Mouse (Mus musculus) embryo, embryonic 9.5 days (tissue): Measurements from ENCODE around the gene I0C0044D17Rik.

Experiments used
- DNase-seq: peaks from one replicate; pipeline ENCODE4 v3.0.0-alpha.2; 2017; ENCODE audit errors: extremely low spot score

I0C0044D17Rik gene

DNA sequence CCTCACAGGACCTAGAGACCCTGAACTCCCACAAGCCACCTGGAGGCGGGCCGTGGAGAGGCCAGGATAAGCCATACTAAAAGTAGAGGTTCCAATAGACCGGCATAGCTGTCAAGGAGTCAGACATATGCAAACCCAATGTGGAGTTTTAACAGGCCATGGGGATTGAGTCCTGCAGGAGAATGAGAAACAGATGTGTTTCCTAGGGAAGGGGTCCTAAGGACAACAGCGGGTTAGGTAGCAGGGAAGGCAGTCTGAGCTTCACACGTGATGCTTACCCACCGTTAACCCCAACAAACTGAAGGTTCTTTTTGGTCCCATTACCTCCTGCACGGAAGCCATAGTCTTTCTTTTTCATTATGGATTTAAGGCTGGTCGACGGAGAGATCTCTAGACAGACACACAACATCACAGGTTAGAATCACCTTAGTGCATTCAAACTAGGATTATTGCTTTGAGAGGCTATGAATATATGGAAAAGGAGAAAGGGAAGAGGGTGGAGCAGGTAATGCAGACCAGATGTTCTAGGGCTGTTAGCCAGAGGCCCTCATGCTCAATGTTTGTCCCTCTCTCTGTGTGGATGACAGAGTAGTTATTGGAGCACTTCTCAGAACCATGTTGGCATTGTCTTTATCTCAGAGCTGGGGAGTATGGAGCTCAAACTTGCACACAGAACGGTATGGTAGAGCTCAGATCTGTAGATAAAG is 46.8 kb downstream of the I0C0044D17Rik start:
- peak; percentile 17 for DNase-seq

DNA sequence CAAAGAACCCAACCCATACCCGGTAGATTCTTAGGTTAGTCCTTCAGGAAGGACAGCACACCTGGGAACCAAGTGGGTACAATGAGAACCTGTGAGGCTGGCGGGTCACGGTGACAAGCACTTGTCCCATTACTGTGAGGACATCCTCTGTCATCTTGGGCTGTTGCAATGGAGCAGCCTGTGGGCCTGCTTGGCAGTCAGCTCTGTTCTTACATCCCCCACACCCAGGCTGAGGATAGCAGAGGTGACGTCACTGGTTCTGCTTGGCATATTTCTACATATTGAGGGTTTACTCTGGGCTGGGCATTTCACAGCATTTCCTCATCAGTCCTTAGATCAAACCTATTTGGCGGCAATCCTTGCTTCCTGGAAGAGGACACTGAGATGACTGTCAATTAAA is 49.9 kb downstream of the I0C0044D17Rik start:
- DNase-seq, result no peak
